Mouse (Mus musculus) liver (tissue): ENCODE data around the gene H2-M10.2.
A peak's percentile ranks its signal among the peaks of the same experiment; 100 is the strongest.

Experiments used
- DNase-seq: peaks from one replicate; pipeline ENCODE4 v3.0.0-alpha.2; 2020; ENCODE audit warnings: mixed read lengths

The H2-M10.2 gene

DNA sequence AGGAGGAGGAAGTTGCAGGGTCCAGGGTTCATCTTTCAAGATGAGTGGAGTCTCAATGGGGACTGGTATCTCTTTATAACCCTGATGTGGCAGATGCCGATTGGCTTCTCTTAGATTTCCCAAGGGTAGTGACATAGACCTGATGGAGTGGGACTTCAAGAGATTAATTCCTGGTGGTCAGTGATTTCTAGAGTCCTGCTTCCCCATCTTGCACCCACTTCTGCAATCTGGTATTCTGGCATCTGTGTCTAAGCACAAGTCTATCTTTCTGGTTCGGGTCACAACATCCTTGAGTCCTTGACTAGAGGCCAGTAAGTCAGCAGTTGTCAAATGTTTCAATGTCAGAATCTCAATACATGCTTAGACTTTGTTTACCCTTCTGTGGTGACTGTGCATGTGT, at the start of gene H2-M10.2:
Gene H2-M10.2 (minus strand): TSS at position 101 of the 400 bp plus-strand sequence.
- DNase-seq, result no peak

DNA sequence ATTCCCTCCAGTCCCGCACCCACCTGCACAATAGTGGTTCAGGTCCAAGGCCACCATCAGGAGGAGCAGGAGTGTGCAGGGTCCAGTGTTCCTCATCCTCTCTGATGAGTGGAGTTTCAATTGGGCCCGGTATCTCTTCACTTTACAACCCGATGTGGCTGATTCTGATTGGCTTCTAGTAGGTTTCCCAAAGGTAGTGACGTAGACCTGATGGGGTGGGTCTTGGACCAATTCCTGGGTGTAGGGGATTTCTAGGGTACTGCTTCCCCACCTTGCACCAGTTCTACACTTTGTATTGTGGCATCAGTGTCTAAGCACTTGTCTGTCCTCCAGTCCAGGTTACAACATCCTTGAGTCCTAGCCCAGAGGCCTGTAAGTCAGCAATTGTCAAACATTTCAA, 39.8 kb upstream of the H2-M10.2 start, which contains the start of gene H2-M10.1:
Gene H2-M10.1 (minus strand): TSS at position 101 of the 400 bp plus-strand sequence.
- no peak for DNase-seq

DNA sequence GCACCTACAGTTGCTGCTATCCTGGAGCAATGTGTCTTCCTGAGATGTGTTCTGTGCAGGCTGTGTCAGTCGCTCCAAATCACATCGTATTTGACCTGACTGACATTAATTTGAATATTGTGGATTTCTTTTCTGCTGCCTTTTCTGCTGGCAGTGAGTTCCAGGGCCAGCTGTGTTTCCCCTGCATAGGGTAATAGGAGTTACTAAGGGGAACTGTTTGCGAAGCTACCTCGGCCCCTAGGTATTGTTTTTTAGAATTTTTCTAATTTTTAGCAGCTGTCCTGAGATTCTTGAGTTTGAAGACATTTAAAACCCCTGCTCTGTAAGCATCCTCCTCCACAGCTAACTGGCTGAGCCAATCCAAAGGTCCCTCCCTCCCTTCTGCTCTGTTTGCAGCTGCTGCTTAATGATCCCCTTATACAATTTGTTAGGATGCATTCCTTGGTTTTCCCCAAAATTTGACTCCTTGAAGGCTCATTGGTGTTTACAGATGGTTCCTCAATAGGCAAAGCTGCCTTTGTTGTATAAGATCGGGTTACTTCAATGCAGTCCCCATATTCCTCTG, 29.5 kb upstream of the H2-M10.2 start:
- no peak for DNase-seq

DNA sequence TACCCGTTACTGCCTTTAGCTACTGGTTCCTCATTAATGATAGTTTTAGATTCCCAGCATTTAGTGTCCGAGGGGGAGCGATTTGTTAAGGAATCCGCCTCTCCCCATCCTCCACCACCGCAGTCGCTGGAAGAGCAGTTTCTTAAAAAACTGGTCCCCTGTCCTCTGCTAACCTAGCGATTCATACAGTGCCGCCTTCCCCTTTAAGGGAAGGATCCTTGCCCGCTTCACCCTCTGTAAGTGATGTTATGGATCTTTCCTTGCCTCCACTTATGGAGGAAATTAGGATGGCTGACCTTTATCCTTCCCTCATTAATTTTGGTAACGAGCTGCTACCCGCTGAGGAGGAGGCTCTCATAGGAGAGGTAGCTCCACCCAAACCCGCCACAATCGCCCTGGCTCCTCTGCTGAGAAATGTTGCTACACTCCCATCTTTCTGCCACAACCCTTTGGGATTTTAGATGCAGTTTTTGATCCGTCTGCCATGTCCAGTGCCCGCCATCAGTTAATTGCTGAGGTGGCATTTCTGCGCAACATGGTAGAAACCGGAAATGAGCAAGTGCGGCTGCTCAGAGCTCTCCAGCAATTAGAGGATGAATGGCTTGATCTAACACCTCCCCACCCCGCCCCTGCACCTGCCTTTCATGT, 28.9 kb upstream of the H2-M10.2 start:
- DNase-seq, result peak; percentile 25

DNA sequence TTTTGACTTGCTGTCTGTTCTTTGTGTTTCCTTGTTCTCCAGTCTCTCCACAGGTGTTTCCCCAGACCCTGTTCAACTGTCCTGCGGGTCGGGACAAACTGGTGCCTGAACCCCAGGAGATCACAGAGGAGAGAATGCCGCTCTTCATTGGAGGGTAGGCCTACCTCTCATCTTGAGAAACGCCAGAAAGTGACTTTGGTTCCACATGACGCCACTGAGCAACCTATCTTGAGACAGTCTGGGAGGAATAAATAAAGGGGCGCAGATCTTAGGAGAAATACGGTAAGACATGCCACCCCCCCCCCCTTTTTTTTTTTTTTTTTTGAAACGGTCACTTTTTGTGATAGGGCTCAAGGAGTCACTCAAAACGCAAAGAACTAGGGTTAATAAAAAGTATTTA, 28.2 kb upstream of the H2-M10.2 start:
- DNase-seq, result no peak

DNA sequence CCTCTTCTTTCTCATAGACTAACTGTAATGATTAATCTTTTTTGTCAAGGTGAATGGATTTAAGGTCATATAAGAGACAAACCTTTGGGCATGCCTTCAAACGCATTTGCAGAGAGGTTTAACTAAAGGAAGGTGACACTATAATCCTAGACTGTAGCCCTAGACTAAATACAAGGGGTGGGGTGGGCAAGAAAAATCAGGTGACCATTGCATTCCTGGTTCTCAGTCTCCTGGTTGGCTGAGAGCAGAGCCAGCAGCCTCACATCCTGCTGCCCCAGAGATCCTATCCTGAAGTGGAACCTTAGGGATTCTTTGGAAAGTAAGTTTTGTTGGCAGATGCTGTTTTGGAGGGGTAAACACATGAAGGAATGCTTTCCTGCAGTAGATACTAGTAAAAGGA, 23.0 kb upstream of the H2-M10.2 start:
- no peak for DNase-seq

DNA sequence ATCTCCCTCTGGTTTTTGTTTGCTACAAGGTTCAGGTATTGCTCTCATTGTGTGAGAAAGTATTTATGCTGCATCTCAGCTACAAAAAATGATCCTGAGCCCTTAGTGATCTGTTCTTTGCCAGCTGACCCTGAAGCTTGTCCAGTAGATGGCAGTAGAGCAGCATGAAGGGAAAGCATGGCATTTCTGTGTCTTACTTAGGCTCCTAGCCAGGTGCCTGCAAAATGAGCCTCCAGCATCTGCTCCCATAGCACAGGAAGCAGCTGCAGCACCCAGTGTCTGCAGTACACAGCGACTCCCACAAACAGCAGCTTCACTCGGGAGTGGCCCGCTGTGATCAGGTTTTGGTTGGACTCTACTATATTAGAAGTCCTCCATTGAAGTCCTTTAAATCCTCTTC, 22.6 kb upstream of the H2-M10.2 start:
- peak; percentile 43 for DNase-seq

DNA sequence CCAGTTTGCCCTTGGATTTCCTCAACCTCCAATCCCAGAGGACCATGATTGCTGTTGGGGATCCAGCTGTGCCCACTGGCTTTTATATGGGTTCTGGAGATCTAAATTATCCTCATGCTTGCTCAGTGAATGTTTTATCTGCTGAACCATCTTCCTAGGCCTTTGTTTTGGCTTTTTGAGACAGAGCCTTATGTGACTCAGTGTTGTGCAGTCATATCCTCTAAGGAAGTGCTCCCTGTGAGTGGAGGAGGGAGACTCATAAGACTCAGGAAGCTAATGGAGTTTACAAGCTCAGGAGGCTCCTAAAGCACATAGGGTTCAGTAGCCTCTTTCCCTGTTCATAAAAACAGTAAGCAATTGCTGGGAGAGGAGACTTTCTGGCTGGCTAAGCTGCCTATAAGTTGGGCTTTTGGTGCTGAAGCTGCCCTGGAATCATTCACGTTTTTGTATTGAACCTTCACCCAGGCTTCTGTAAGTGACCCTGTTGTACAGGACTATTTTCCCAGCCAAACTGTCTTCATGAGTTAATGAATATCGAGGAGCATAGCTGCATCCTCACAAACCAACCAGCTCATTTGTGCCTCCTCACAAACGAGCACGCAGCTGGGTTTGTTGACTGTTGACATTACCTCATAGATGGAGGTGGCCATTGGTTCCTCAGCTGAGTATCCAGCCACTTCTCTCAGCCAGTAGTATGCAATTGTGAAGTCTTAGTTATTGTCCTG, 4.6 kb downstream of the H2-M10.2 start:
- no peak for DNase-seq

DNA sequence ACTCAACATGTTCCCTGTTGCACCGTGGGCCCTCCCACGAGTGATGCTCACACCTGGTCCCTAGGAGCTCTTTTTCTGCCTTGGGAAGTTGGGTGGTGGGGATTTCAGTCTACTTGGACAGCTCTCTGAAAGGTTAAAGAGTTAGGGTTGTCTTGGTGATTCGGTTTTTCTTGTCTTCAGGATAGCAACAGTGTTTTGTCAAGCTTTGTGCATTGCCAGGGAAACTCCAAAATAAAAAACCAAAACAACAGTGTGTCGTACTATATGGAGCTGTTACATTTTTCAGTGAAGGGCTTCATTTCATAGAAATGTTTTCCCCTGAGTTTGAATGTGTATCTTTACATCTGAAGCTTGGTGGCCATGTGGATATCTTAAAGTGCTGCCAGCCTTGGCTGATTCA, 11.5 kb downstream of the H2-M10.2 start:
- DNase-seq, result no peak

DNA sequence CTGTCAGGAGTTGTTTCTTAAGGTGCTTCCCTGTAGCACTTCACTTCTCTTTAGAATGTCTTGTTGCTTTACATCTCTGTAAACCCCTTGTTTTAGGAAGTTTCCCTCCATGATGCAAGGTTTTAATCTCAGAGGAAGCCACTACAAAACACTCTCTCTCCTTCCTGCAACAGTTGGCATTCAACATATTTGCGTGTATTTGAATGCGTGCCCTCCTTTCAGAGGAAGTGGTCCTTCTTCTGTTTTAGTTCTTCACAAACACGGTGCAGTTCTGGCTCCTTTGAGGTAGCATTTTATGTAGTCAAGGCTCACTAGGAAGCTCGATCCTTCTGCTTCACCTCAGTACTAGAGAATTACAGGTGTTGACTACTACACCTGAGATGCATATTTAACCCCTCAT, 12.5 kb downstream of the H2-M10.2 start:
- DNase-seq, result no peak

DNA sequence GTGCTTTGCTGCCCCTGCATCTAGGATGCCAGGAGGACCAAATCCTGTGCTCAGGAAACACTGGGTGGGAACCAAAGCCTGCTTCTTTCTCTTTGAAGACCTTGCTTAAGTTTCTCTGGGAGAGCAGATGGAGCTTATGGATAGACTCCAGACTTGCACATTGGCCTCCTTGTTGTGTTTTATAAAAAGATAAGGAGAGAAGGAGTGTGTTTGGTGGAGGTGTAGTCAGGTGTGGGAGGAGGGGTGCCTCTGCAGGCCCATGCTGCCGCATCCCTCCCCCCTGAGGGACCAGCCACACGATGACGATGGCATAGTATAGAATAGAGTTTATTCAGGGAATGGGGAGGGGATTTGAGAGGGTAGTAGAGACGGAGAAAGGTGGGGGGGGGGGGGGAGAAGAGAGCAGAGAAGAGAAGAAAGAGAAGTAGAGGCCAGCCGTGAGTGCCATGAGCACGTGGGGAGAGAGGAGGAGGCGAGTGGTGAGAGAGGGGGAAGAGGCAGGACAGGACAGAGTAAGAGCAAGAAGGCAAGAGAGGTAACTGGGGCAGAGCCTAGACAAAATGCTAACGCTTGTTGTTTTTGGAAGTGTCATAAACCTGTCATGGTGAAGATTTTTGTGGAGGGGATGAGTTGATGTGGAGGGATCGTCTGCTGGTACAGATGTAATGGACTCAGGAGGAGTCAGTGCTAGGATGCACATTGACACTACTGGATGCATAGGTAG, 13.5 kb downstream of the H2-M10.2 start:
- DNase-seq, result no peak

DNA sequence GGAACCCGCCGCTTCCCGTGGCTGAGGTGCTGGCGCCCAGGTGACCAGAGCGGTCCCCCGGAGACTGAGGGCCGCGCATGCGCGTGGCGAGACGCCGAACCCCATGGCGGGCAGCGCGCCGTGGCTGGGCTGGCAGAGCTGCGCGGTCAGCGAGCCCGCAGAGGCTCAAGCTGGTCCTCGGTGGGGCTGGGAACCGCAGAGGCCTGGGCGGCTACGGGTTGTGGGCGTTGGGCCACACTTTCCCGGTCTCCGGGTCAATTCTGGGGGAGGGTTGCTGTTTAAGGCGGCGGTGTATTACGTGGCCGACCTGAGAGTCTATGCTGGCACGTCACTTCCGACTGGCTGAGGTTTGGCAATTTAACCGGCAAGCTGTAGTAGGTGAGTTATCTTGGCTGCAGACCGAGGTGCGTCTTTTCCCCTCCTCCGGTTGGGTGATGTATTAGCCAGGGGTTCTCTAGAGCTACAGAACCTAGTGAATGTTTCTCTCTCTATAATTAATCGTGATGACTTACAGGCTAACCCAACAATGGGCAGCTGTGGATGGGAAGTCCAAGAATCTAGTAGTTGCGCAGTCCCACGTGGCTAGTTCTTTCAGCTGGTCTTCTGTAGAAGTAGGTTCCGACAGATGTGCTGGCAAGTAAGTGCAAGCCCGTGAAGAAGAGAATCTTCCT, 14.6 kb downstream of the H2-M10.2 start, which contains the start of gene Trim39:
Gene Trim39 (minus strand): TSS at position 662 of the 671 bp plus-strand sequence.
- DNase-seq, result peak; percentile 79

DNA sequence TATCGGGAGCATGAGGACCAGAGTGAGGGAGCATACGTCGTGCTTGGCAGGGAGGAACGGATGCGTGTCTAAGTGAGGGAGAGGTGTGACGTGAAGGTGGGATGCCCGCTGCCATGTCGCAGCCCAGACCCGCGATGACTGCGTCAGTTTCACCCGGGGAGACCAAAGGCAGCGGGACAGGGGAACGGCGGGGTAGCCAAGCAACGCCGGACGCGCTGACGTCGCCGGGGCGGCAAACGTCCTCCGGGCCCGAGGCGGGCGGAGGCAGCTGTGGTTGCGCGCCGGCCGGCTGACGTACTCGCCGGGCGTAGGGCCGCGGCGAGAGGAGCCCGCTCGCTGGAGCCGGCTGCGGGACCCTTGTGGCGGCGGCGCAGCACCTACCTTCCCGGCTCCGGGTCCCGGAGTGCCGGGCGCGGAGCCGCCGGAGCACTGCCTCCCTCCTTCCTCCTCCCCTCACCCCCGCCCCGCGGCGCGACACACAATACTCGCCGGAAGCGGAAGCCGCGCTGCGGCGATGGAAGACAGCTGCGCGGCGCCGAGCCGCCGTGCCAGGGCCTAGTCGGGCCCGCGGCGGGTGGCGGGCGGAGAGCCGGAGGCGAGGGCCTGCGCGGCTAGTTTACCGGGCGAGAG, 15.2 kb downstream of the H2-M10.2 start:
- peak; percentile 87 for DNase-seq

DNA sequence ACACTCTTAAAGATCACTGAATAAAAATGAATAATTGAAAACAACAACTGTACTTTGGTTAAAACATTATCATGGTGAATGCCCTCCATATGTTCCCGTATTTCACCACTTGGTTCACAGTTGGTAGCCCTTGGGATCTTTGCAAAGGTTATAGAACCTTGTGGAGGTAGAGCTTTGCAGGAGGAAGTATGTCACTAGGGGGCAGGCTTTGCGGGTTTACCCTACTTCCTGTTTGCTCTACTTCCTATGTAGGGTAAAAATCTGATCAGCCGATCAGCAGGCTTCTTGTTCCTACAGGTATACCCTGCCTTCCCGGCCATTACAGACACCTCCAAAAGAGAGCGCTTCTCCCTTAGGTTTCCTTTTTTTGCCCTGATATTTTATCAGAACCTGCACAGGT, 20.5 kb downstream of the H2-M10.2 start:
- DNase-seq, result no peak

DNA sequence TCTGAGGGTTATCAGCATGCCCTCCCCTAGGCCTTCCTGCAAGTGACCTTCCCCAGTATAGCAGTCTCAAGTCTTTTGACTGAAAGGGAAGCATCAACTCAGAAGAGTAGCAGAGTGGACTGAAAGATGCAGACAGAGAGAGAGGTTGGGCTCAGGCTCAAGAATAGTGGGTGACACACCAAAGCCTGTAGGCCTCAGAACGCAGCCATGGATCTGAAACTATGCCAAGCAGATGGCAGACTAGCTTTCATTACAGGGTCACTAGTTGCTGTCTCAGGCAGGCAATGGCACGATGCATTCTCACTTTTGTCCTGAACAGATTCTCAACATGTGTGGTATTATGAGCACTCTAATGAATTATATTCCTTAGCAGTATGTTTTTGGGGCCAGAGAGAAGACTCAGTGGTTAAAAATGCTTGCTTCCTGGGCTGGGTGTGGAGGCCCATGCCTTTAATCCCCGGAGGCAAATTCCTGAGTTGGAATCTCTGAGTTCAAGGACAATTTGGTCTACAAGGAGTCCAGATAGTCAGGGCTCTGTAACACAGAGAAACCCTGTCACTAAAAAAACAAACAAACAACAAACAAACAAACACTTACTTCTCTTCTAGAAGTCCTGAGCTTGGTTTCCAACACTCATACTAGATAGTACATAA, 21.9 kb downstream of the H2-M10.2 start:
- DNase-seq, result no peak

DNA sequence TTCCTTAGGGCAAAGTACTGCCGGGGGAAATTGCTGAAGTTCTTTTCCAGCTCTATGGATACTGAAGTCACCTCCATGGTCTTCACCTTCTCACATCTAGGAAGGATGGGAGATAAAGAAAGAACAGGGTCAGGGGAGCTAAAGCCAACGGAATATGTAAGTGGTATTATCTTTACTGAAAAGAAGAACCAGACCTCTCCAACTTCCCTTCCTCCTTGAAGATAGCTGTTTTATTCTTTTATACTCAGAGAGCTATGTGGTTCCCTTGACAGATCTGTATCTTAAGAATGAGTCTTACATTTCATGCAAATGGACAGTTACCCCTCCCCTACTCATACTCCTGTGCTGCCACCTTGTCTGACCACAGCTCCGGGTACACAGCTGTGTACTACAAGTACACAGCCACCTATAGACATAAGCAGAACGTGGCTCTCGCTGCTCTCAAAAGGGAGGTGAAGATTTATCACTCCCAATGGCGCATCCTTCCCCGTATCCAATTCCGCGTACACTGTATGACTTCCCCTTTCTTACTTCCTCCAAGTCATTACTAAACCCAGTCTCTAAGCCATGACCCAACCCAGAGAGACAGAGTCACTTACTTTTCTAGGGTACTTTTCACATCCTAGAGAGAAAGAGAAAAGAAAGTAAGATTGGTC, 24.7 kb downstream of the H2-M10.2 start:
- DNase-seq, result no peak

DNA sequence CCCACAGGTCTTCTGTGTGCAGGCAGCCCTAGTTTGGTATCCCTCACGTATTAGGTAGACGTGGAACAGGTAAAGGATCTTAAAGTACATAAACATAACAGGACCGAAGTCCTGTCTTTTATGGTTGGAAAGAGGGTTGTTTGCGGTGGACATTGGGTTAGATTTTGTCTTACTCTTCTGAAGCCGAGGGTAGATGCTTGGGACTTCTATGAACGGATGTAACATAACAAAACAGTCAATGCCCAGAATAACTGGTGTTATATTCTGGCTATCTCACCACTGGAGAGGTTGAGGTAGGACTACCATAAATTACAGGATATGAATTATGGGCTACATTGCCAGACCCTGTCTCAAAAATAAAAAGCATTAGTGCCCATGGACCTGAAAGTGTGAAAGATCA, 28.3 kb downstream of the H2-M10.2 start, which contains the start of gene Rpp21:
Gene Rpp21 (minus strand): TSS at position 101 of the 400 bp plus-strand sequence.
- no peak for DNase-seq

DNA sequence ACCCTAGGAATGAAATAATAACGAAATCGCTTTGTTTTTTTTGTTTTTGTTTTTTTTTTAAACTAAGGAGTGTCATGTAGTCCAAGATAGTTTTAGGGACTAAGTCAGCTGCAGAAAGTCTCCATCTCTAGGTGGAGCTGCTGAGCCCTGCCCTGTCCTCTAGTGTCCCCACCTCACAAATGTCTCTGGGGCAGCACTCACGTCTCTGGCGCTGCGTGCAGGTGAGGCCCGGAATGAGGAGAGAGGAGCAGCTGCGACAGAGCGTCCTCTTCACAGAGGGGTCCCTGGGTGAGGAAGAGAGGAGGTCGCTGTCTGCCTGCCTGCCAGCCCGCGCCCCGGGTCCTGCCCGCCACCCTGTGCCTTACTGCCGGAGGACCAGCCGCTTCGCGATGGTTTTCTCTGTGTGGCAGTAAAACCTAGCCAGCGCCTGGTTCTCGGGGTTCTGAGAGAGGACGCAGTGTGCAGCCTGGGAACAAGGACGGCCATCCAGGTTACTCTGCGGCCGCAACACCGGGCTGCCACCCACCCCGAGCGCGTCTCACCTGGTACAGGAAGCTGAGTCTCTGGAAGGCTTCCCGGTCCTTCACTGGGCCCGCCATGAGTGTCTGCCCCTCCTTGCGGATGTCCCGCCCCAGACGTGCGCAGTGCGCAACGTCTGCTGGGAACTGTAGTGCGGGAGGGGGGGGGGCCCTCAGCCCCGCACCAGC, 28.9 kb downstream of the H2-M10.2 start:
- peak; percentile 77 for DNase-seq

DNA sequence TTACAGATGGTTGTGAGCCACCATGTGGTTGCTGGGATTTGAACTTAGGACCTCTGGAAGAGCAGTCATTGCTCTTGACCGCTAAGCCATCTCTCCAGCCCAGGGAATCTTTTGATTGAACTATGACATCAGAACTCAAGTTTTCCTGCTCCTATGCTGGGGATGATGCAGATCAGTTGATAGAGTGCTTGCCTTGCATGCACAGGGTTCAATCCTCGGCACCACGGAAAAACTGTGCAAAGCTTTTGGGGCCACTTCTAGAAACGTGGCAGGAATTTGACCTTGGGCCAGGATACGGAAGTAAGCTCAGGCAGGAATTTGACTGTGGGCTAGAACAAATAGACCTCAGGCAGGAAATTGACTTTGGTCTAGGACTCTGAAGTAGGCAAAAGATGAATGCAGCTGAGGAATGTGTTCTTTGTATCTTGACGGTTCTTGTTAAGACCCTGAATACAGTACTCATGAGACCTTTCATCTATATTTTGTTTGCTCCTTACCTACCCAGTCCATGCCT, 33.1 kb downstream of the H2-M10.2 start:
- DNase-seq, result no peak

DNA sequence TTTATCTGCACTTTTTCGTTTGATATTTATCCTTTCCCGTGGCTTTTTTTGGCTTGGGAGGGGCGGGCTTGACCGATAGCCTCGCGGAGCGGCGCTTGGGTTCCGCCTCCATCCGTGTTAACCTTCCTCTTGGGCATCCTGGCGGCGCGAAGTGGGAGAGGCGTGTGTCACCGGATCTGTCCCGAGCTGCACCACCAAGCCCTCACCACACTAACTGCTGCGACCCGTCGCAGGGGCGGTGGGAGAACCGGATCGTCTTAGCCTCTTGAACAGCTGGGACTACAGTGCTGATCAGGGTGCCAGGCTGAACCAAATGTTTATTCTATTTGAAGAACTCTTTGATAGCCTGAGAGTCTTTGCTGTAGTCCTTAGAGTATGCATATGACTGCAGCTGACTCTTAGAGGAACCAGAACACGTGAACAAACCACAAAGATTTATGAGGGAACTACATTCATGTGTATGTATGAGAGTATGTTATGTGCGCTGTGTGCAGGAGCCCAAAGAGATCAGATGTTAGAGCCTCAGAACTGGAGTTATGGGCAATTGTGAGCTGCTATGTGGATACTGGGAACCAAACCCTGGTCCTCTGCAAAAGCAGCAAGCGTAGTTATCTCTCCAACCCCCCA, 33.9 kb downstream of the H2-M10.2 start:
- peak; percentile 26 for DNase-seq
